Mouse (Mus musculus) forebrain, postnatal 0 days (tissue): Measurements from ENCODE around the gene Sln. TPM values are rescaled to one million over a fixed set of nuclear protein-coding genes. Genes with fewer than 3 reads are reported as not detected.

Experiments
- ATAC-seq: fragments of 200-750 bp; cut with Nextera tagmentation; 2 replicates; pipeline ENCODE4 v1.8.0; 2017; ENCODE audit warnings: mild to moderate bottlenecking, moderate library complexity
- DNase-seq: peaks from one replicate; pipeline ENCODE4 v3.0.0-alpha.2; 2015
- H3K27ac ChIP-seq: fragments of 300-500 bp; sonication (generic); 2 replicates; pipeline ENCODE4 v1.5.1; 2014; ENCODE audit warnings: low read depth, mild to moderate bottlenecking, antibody characterized with exemption, low read length, moderate library complexity, mixed read lengths
- H3K27me3 ChIP-seq: fragments of 300-500 bp; sonication (generic); 2 replicates; pipeline ENCODE4 v1.6.1; 2014; ENCODE audit warnings: mild to moderate bottlenecking, low read length, mixed read lengths; ENCODE audit not compliant: insufficient read depth
- H3K36me3 ChIP-seq: fragments of 300-500 bp; sonication (generic); 2 replicates; pipeline ENCODE4 v1.6.1; 2014; ENCODE audit warnings: mild to moderate bottlenecking, moderate library complexity; ENCODE audit not compliant: insufficient read depth
- H3K4me1 ChIP-seq: fragments of 300-500 bp; sonication (generic); 2 replicates; pipeline ENCODE4 v1.6.1; 2014; ENCODE audit warnings: antibody characterized with exemption; ENCODE audit not compliant: insufficient read depth
- H3K4me2 ChIP-seq: fragments of 300-500 bp; sonication (generic); 2 replicates; pipeline ENCODE4 v1.6.1; 2014; ENCODE audit warnings: low read depth, mild to moderate bottlenecking, moderate library complexity
- H3K4me3 ChIP-seq: fragments of 300-500 bp; sonication (generic); 2 replicates; pipeline ENCODE4 v1.5.1; 2014; ENCODE audit warnings: low read depth, low read length, mixed read lengths
- H3K9ac ChIP-seq: fragments of 300-500 bp; sonication (generic); 2 replicates; pipeline ENCODE4 v1.6.1; 2014; ENCODE audit warnings: mild to moderate bottlenecking
- H3K9me3 ChIP-seq: fragments of 300-500 bp; sonication (generic); 2 replicates; pipeline ENCODE4 v1.6.1; 2016; ENCODE audit warnings: low read length
- CTCF ChIP-seq: sonication (generic); IDR thresholded peaks from 2 replicates; pipeline ENCODE4 v1.5.1; 2016; ENCODE audit warnings: antibody characterized with exemption, control low read depth, low read depth
- WGBS: fragments of 180-500 bp; shearing (Covaris S2); extraction: QIAGEN DNeasy Blood & Tissue Kit; methylation state at CpG from one replicate; pipeline ENCODE4 v1.1.7; 2014; 5-methylcytosine and 5-hydroxymethylcytosine counted together
- polyA plus RNA-seq: library from polyadenylated mRNA; unstranded; fragments of >200 nt; fragmentation: Nextera tagmentation; extraction: Ambion mirVana; gene quantifications from 2 replicates; pipeline ENCODE4 v1.2.1, GENCODE M21; 2015
- total RNA-seq: library from RNA; depleted of rRNA; stranded (reverse); fragments of >200 nt; gene quantifications from 2 replicates; pipeline ENCODE4 v1.2.3, GENCODE M21; 2014

The Sln gene
- total and polyA plus RNA-seq, 2 experiments from 2014 or later = 0.42 TPM; not detected in 1

GRCm38 (mm10) chr9:53829866-53830209 lies 20.1 kb upstream of the Sln start:
- H3K36me3 ChIP-seq = no peaks in the 10 kb centered on the region
- 0 out of 2 replicates have a peak, but pooled peaks cover 3% of the 10 kb centered on the region for H3K4me1 ChIP-seq
- peak overlapping the region; percentile 39 for H3K4me3 ChIP-seq
- H3K9me3 ChIP-seq = no peaks in the 10 kb centered on the region
- peak overlapping the region; percentile 52 for H3K4me2 ChIP-seq
- peak overlapping the region; percentile 90 for H3K27ac ChIP-seq
- DNase-seq = no peak
- no peaks in the 10 kb centered on the region for H3K27me3 ChIP-seq
- H3K9ac ChIP-seq = peak overlapping the region; percentile 72
- WGBS = 14% methylated on average over 2 of the region's 2 CpGs
- TF ChIP-seq CTCF = no peak
- peak; percentile 87 for ATAC-seq

DNA sequence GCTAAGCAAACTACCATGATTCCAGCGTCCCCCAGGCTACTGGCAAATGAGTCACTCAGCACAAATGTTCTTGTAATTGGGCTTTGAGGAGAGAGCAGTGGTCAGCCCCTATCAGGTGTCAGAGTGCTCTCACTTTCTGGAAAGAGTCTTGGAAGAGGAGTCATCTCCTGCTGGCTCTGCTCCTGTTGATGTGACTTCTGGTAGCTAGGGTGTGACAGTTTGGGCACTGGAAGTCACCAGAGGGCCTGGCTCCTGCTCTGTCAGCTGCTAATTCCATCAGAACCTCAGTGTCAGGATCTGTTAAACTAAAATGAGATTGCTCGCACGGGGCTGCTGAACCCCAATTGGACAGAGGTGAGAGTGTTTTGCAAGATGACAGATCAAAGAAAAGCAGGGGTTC lies 14.9 kb upstream of the Sln start:
- DNase-seq = no peak
- no peak overlapping the region for H3K27ac ChIP-seq
- no peaks in the 10 kb centered on the region for H3K36me3 ChIP-seq
- H3K4me2 ChIP-seq = no peak overlapping the region
- no peak overlapping the region for H3K9ac ChIP-seq
- TF ChIP-seq CTCF = no peak
- H3K4me3 ChIP-seq = no peak overlapping the region
- no peaks in the 10 kb centered on the region for H3K27me3 ChIP-seq
- H3K4me1 ChIP-seq = no peaks in the 10 kb centered on the region
- no peaks in the 10 kb centered on the region for H3K9me3 ChIP-seq
- WGBS = 73% methylated on average over 3 of the region's 3 CpGs
- ATAC-seq = no peak

GRCm38 (mm10) chr9:53835976-53836375 lies 14.0 kb upstream of the Sln start:
- Histone ChIP-seq H3K36me3 (no peaks in the 10 kb centered on the region), H3K4me2 (no peak overlapping the region), H3K4me3 (no peak overlapping the region), H3K27me3 (no peaks in the 10 kb centered on the region), H3K4me1 (no peaks in the 10 kb centered on the region), H3K9me3 (no peaks in the 10 kb centered on the region), H3K9ac (no peak overlapping the region), H3K27ac (no peak overlapping the region)
- no peak for TF ChIP-seq CTCF
- WGBS = 68% methylated on average over 4 of the region's 4 CpGs
- ATAC-seq = no peak
- DNase-seq = no peak

GRCm38 (mm10) chr9:53838816-53839215 lies 11.1 kb upstream of the Sln start:
- Histone ChIP-seq H3K27me3 (no peaks in the 10 kb centered on the region), H3K4me1 (no peaks in the 10 kb centered on the region), H3K36me3 (no peaks in the 10 kb centered on the region), H3K27ac (no peak overlapping the region), H3K4me2 (no peak overlapping the region), H3K9ac (no peak overlapping the region), H3K4me3 (no peak overlapping the region), H3K9me3 (no peaks in the 10 kb centered on the region)
- DNase-seq = no peak
- ATAC-seq = no peak
- WGBS = 76% methylated on average over 8 of the region's 8 CpGs
- no peak for TF ChIP-seq CTCF

DNA sequence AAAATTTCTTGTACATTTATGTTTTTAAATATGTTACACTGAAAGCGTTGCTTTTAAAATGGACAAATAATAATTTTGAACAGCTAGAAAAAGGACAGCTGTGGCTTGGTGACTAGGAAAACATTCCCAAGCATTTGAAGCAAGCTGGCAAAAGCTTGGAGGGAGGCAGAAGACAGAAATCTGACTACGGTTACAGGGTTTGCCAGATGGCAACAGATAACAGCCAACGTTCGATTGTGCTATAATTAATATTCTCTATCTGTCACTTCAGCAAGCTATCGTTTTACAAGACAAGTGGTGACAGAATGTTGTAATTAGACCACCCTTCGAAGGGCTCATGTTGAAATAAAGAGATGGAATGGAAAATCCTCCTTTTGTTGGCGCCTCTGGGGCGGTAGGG lies 1.4 kb upstream of the Sln start:
- Histone ChIP-seq H3K4me2 (no peak overlapping the region), H3K4me1 (no peaks in the 10 kb centered on the region), H3K4me3 (no peak overlapping the region), H3K9me3 (no peaks in the 10 kb centered on the region), H3K9ac (no peak overlapping the region), H3K27ac (peak overlapping the region; percentile 57), H3K36me3 (no peaks in the 10 kb centered on the region), H3K27me3 (no peaks in the 10 kb centered on the region)
- ATAC-seq (peak; percentile 81), DNase-seq (peak; percentile 71)
- no peak for TF ChIP-seq CTCF
- WGBS = 33% methylated on average over 8 of the region's 8 CpGs

- no peak for TF ChIP-seq CTCF
- no peaks in the 10 kb centered on the region for H3K4me1 ChIP-seq
- 72% methylated on average over 4 of the region's 4 CpGs for WGBS
- H3K36me3 ChIP-seq = no peaks in the 10 kb centered on the region
- no peaks in the 10 kb centered on the region for H3K27me3 ChIP-seq
- H3K9me3 ChIP-seq = no peaks in the 10 kb centered on the region
- DNase-seq = no peak
- H3K27ac ChIP-seq = no peak overlapping the region
- H3K9ac ChIP-seq = no peak overlapping the region
- no peak overlapping the region for H3K4me2 ChIP-seq
- no peak for ATAC-seq
- H3K4me3 ChIP-seq = no peak overlapping the region
Measured at GRCm38 (mm10) chr9:53852158-53852557, 2.2 kb downstream of the Sln start.

GRCm38 (mm10) chr9:53853672-53854071 lies 3.7 kb downstream of the Sln start:
- no peak for DNase-seq
- H3K4me1 ChIP-seq = no peaks in the 10 kb centered on the region
- TF ChIP-seq CTCF = no peak
- H3K4me2 ChIP-seq = no peak overlapping the region
- WGBS = 85% methylated on average over 1 of the region's 1 CpGs
- no peaks in the 10 kb centered on the region for H3K9me3 ChIP-seq
- no peak overlapping the region for H3K4me3 ChIP-seq
- no peak overlapping the region for H3K27ac ChIP-seq
- no peaks in the 10 kb centered on the region for H3K27me3 ChIP-seq
- ATAC-seq = no peak
- no peaks in the 10 kb centered on the region for H3K36me3 ChIP-seq
- H3K9ac ChIP-seq = no peak overlapping the region

DNA sequence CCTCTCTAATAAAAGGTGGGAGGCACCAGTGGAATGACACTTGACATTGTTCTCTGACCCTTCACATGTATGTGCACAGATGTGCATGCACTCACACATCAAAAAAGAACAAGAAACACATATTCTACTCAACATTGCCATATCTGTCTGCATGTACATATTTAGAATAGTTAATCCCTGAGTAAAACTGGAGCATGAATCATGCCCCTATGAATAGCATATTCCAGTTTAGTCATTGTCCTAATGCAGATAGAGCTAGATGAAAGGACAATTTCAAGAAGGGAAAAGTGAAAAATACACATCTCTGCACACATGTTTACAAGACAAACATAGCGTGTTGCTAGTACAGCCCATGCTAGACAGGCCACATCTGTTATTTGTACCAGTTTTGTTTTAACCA lies 4.6 kb downstream of the Sln start:
- DNase-seq (no peak), ATAC-seq (no peak)
- Histone ChIP-seq H3K4me3 (no peak overlapping the region), H3K27me3 (no peaks in the 10 kb centered on the region), H3K36me3 (no peaks in the 10 kb centered on the region), H3K9me3 (no peaks in the 10 kb centered on the region), H3K27ac (no peak overlapping the region), H3K4me2 (no peak overlapping the region), H3K4me1 (no peaks in the 10 kb centered on the region), H3K9ac (no peak overlapping the region)
- TF ChIP-seq CTCF = no peak
- 93% methylated on average over 1 of the region's 1 CpGs for WGBS
